Mouse (Mus musculus): ENCODE measurements around the gene Slc39a11. TPM values are rescaled to one million over a fixed set of nuclear protein-coding genes. Genes with fewer than 3 reads are reported as not detected.
"Not testable (repeated sequence)": the region's sequence is repeated elsewhere in the genome, so short reads cannot be mapped to it uniquely, and the experiment has no call there.

The Slc39a11 gene
- polyA plus RNA-seq, 1 experiment from 2014 or later, result 33.9 TPM

- ATAC-seq (replicated peaks), result no peak
- Histone ChIP-seq H3K27me3 (replicated peaks) (no peaks in the 10 kb centered on the region), H3K9me3 (no peaks in the 10 kb centered on the region), H3K4me3 (no peak overlapping the region), H3K27ac (no peak overlapping the region), H3K36me3 (replicated peaks) (peaks cover 28% of the 10 kb centered on the region), H3K9ac (no peak overlapping the region), H3K4me1 (no peaks in the 10 kb centered on the region), H3K4me2 (no peak overlapping the region)
- WGBS, result 87% methylated on average over 6 of the region's 6 CpGs
These were observed 16.3 kb upstream of the Slc39a11 start for GRCm38 (mm10) chr11:113666205-113666604.

- H3K36me3 ChIP-seq (replicated peaks), result peaks cover 34% of the 10 kb centered on the region
- no peak for ATAC-seq (replicated peaks)
- H3K4me2 ChIP-seq, result no peak overlapping the region
- no peak overlapping the region for H3K27ac ChIP-seq
- H3K9ac ChIP-seq, result no peak overlapping the region
- H3K9me3 ChIP-seq, result no peaks in the 10 kb centered on the region
- H3K27me3 ChIP-seq (replicated peaks), result no peaks in the 10 kb centered on the region
- 63% methylated on average over 2 of the region's 2 CpGs for WGBS
- H3K4me3 ChIP-seq, result no peak overlapping the region
- no peaks in the 10 kb centered on the region for H3K4me1 ChIP-seq
These were observed 14.4 kb upstream of the Slc39a11 start for GRCm38 (mm10) chr11:113664279-113664678.

- Histone ChIP-seq H3K4me1 (no peaks in the 10 kb centered on the region), H3K9me3 (no peaks in the 10 kb centered on the region), H3K27ac (no peak overlapping the region), H3K36me3 (replicated peaks) (peaks cover 50% of the 10 kb centered on the region), H3K4me2 (no peak overlapping the region), H3K4me3 (no peak overlapping the region), H3K9ac (no peak overlapping the region), H3K27me3 (replicated peaks) (no peaks in the 10 kb centered on the region)
- no peak for ATAC-seq (replicated peaks)
- WGBS, result 92% methylated on average over 18 of the region's 18 CpGs
These were observed 12.0 kb upstream of the Slc39a11 start for GRCm38 (mm10) chr11:113661835-113662351.

GRCm38 (mm10) chr11:113660940-113661339 lies 11.1 kb upstream of the Slc39a11 start:
- no peaks in the 10 kb centered on the region for H3K27me3 ChIP-seq (replicated peaks)
- WGBS, result 94% methylated on average over 11 of the region's 11 CpGs
- H3K4me2 ChIP-seq, result no peak overlapping the region
- no peaks in the 10 kb centered on the region for H3K9me3 ChIP-seq
- peaks cover 58% of the 10 kb centered on the region for H3K36me3 ChIP-seq (replicated peaks)
- H3K4me3 ChIP-seq, result no peak overlapping the region
- H3K9ac ChIP-seq, result no peak overlapping the region
- ATAC-seq (replicated peaks), result no peak
- no peak overlapping the region for H3K27ac ChIP-seq
- H3K4me1 ChIP-seq, result no peaks in the 10 kb centered on the region

GRCm38 (mm10) chr11:113660213-113660612 lies 10.3 kb upstream of the Slc39a11 start:
- H3K4me2 ChIP-seq; H3K9me3 ChIP-seq; H3K27ac ChIP-seq; H3K4me3 ChIP-seq; H3K9ac ChIP-seq; H3K4me1 ChIP-seq; H3K27me3 ChIP-seq (replicated peaks); ATAC-seq (replicated peaks): not testable (repeated sequence)
- peaks cover 58% of the 10 kb centered on the region for H3K36me3 ChIP-seq (replicated peaks)
- WGBS, result 98% methylated on average over 3 of the region's 3 CpGs

GRCm38 (mm10) chr11:113658763-113659162 lies 8.9 kb upstream of the Slc39a11 start:
- H3K27me3 ChIP-seq (replicated peaks), result no peaks in the 10 kb centered on the region
- H3K4me3 ChIP-seq, result no peak overlapping the region
- H3K4me1 ChIP-seq, result no peaks in the 10 kb centered on the region
- no peak overlapping the region for H3K4me2 ChIP-seq
- ATAC-seq (replicated peaks), result no peak
- WGBS, result 93% methylated on average over 4 of the region's 4 CpGs
- H3K9me3 ChIP-seq, result no peaks in the 10 kb centered on the region
- H3K9ac ChIP-seq, result no peak overlapping the region
- peaks cover 62% of the 10 kb centered on the region for H3K36me3 ChIP-seq (replicated peaks)
- no peak overlapping the region for H3K27ac ChIP-seq

- Histone ChIP-seq H3K27ac (no peak overlapping the region), H3K9me3 (no peaks in the 10 kb centered on the region), H3K36me3 (replicated peaks) (peaks cover 60% of the 10 kb centered on the region), H3K27me3 (replicated peaks) (no peaks in the 10 kb centered on the region), H3K9ac (no peak overlapping the region), H3K4me3 (no peak overlapping the region), H3K4me1 (no peaks in the 10 kb centered on the region), H3K4me2 (no peak overlapping the region)
- no peak for ATAC-seq (replicated peaks)
- 89% methylated on average over 8 of the region's 8 CpGs for WGBS
These were observed 8.4 kb upstream of the Slc39a11 start for GRCm38 (mm10) chr11:113658319-113658718.

GRCm38 (mm10) chr11:113657221-113657620 lies 7.3 kb upstream of the Slc39a11 start:
- Histone ChIP-seq H3K36me3 (replicated peaks) (peaks cover 55% of the 10 kb centered on the region), H3K9me3 (no peaks in the 10 kb centered on the region), H3K9ac (no peak overlapping the region), H3K27me3 (replicated peaks) (no peaks in the 10 kb centered on the region), H3K4me3 (no peak overlapping the region), H3K4me2 (no peak overlapping the region), H3K4me1 (no peaks in the 10 kb centered on the region), H3K27ac (no peak overlapping the region)
- no peak for ATAC-seq (replicated peaks)
- 82% methylated on average over 4 of the region's 4 CpGs for WGBS

GRCm38 (mm10) chr11:113656511-113656932 lies 6.6 kb upstream of the Slc39a11 start:
- Histone ChIP-seq H3K27me3 (replicated peaks) (no peaks in the 10 kb centered on the region), H3K4me2 (no peak overlapping the region), H3K36me3 (replicated peaks) (peaks cover 48% of the 10 kb centered on the region), H3K4me3 (no peak overlapping the region), H3K4me1 (peaks cover 3% of the 10 kb centered on the region; the same call in 1 of the 2 replicates), H3K9ac (no peak overlapping the region), H3K9me3 (no peaks in the 10 kb centered on the region), H3K27ac (no peak overlapping the region)
- ATAC-seq (replicated peaks), result no peak
- WGBS, result 87% methylated on average over 8 of the region's 8 CpGs

- no peak overlapping the region for H3K9ac ChIP-seq
- H3K9me3 ChIP-seq, result no peaks in the 10 kb centered on the region
- H3K4me2 ChIP-seq, result no peak overlapping the region
- peaks cover 33% of the 10 kb centered on the region; the same call in 1 of the 2 replicates for H3K36me3 ChIP-seq (replicated peaks)
- peaks cover 16% of the 10 kb centered on the region for H3K4me1 ChIP-seq
- no peak overlapping the region for H3K4me3 ChIP-seq
- WGBS, result 83% methylated on average over 18 of the region's 18 CpGs
- H3K27ac ChIP-seq, result no peak overlapping the region
- no peaks in the 10 kb centered on the region for H3K27me3 ChIP-seq (replicated peaks)
- no peak for ATAC-seq (replicated peaks)
These were observed 4.8 kb upstream of the Slc39a11 start for GRCm38 (mm10) chr11:113654561-113655270.

- Histone ChIP-seq H3K9me3 (no peaks in the 10 kb centered on the region), H3K36me3 (replicated peaks) (peaks cover 33% of the 10 kb centered on the region; the same call in 1 of the 2 replicates), H3K4me1 (peaks cover 16% of the 10 kb centered on the region), H3K27me3 (replicated peaks) (no peaks in the 10 kb centered on the region), H3K4me2 (no peak overlapping the region), H3K27ac (no peak overlapping the region), H3K9ac (no peak overlapping the region), H3K4me3 (no peak overlapping the region)
- 94% methylated on average over 15 of the region's 15 CpGs for WGBS
- no peak for ATAC-seq (replicated peaks)
These were observed 4.2 kb upstream of the Slc39a11 start for GRCm38 (mm10) chr11:113654105-113654504.

- Histone ChIP-seq H3K4me3 (no peak overlapping the region), H3K4me2 (no peak overlapping the region), H3K36me3 (replicated peaks) (peaks cover 23% of the 10 kb centered on the region; the same call in 1 of the 2 replicates), H3K9me3 (no peaks in the 10 kb centered on the region), H3K27ac (no peak overlapping the region), H3K27me3 (replicated peaks) (no peaks in the 10 kb centered on the region), H3K4me1 (peaks cover 28% of the 10 kb centered on the region), H3K9ac (no peak overlapping the region)
- 90% methylated on average over 6 of the region's 6 CpGs for WGBS
- ATAC-seq (replicated peaks), result no peak
These were observed 2.6 kb upstream of the Slc39a11 start for GRCm38 (mm10) chr11:113652516-113652915.

GRCm38 (mm10) chr11:113651907-113652273 lies 2.0 kb upstream of the Slc39a11 start:
- Histone ChIP-seq H3K4me3 (no peak overlapping the region), H3K9me3 (no peaks in the 10 kb centered on the region), H3K36me3 (replicated peaks) (peaks cover 17% of the 10 kb centered on the region; the same call in 1 of the 2 replicates), H3K27me3 (replicated peaks) (no peaks in the 10 kb centered on the region), H3K9ac (no peak overlapping the region), H3K4me2 (no peak overlapping the region), H3K4me1 (peaks cover 28% of the 10 kb centered on the region), H3K27ac (no peak overlapping the region)
- WGBS, result 45% methylated on average over 8 of the region's 8 CpGs
- ATAC-seq (replicated peaks), result peak; percentile 34
